Mouse (Mus musculus): ENCODE data around the gene Ror1.

The Ror1 gene

GRCm38 (mm10) chr4:100435281-100436168 lies 339.9 kb downstream of the Ror1 start:
- intact Hi-C loops (cut with DNase I), result no loop called here

DNA sequence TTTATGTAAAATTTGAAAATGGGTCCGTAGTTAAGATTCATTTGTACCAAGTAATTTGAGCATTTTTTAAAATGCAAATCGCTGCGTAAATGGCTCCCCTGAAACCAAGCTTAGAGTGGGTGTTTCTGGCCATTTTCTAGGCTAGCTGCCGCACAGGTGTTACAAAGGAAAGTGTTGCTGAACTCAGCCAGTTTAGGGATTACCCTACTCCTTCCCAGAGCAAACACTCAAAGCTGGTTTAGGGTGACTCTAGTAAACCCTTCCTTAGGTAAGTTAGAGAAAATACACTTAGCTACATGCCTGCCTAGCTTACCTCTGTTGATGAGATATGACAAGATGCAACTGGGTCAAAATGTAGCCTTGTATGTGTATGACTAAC lies 340.6 kb downstream of the Ror1 start:
- intact Hi-C loops (cut with DNase I), result no loop called here

DNA sequence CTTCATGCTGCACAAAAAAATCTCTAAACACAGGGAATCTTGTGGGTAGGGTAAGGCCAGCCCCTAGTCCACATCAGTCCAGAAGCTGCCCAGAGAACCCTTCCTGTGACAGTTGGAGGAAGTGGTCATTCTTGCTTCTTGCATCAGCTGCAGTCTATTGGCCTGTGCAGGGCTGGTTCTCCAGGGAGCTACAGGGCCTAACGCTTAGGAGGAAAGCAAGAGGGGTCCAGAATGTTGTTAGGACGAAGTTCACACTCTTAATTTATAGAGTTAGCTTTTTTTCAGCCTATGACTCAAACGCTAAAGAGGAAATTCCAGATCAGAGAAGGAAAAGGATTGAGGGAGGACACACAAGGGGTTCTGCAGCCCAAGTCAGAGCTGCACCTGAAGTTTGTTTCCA lies 351.3 kb downstream of the Ror1 start:
- intact Hi-C loops (cut with DNase I), result no loop called here

- intact Hi-C loops (cut with DNase I), result no loop called here
Observed at GRCm38 (mm10) chr4:100462493-100463120, 367.0 kb downstream of the Ror1 start.

DNA sequence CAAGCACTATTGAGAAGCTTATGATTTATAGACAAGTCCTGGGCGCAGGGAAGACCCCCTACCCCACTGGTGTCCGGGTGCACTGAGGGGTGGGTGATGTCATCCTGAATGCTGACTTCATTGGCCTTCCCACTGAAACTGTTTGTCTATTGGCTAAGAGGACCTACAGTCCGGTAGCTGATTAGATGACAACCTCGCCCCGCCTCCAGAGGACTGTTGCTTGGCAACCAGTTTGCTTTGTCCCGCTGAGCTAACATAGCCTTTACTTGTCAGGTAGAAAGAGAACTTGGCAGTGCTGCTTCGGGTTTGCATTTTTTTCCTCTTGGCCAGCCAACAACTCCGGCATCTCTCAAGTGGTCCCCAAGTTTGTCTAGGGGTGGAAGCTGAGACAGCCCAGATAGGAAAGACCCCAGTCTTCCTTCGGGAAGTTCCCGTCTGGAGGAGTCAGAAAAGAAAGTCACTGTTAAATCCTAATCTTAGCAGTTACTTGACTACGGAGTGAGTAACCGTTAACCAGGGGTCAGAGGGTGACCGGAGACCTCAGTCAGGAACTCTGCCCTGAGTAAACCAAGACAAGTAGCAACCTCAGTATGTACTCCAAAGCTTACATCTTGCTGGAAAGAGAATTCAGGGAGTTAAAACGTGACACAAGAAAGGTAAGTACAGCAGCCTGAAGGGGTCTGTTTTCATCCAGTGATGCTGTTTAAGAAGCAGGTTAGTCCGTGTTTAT lies 383.2 kb downstream of the Ror1 start, which contains the start of gene Ube2u:
Ube2u (plus strand) TSS at position 258 of the 730 bp plus-strand sequence.
- intact Hi-C loops (cut with DNase I), result no loop called here

DNA sequence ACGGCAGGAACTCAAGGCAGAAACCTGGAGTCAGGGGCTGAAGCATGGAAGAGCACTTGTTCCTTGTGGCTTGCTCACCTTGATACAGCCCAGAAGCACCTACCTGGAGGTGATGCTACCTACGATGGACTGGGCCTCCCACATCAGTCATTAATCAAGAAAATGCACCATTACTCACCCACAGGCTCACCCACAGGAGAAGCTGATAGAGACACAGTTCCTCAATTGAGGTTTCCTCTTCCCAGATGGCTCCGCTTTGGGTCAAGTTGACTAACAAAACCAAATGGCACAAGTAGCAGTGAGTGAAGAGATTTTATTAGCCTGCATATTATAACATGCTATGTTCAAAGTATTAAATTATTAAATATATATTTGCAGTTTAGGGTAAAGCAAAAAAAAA lies 392.9 kb downstream of the Ror1 start:
- intact Hi-C loops (cut with DNase I), result no loop called here
